Mouse (Mus musculus) embryo, embryonic 10.5 days (tissue): ENCODE measurements around the gene Rft1.
"Not testable (repeated sequence)": the region's sequence is repeated elsewhere in the genome, so short reads cannot be mapped to it uniquely, and the experiment has no call there.

Experiments used
- DNase-seq: peaks from one replicate; pipeline ENCODE4 v3.0.0-alpha.2; 2015; ENCODE audit warnings: low spot score

Gene Rft1

GRCm38 (mm10) chr14:30674947-30675346 lies 20.8 kb downstream of the Rft1 start:
- DNase-seq = no peak

GRCm38 (mm10) chr14:30682131-30682530 lies 28.0 kb downstream of the Rft1 start:
- DNase-seq = no peak

DNA sequence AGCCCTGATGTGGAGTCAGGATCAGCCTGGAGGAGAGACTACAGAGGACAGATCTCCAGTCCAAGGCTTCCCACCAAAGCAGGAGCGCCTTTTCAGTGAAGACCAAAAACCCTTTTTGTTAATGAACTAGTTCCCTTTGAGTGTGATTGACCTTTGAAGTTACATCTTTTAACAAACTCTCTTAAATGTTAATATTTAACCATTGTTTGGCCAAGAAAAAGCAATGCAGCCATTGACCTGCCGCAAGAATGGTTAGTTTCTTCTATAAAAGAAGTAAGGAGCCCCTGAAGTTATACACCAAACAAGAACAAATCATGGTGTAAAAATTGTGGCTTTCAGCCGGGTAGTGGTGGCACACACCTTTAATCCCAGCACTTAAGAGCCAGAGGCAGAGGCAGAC lies 36.5 kb downstream of the Rft1 start:
- no peak for DNase-seq

- DNase-seq = no peak
Measured at GRCm38 (mm10) chr14:30692439-30692838, 38.3 kb downstream of the Rft1 start.

DNA sequence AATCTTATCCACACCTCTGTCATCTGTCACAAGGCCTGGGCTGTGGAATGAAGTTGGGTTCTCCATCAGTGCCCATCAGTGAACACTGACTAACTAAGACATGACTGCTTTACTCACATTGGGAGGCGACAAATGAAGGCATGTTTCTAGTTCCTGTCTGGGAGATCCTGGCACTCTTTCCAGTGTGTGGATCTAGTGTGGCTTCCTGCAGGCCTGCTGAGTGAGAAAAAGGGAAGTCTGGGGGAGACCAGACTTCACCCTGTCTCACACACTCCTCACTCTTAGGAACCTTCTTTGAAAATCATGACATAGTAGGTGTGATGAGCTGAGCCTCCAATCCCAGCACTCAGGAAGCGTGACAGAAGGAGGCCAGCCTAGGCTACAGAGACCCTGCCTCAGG lies 40.6 kb downstream of the Rft1 start:
- DNase-seq = no peak

DNA sequence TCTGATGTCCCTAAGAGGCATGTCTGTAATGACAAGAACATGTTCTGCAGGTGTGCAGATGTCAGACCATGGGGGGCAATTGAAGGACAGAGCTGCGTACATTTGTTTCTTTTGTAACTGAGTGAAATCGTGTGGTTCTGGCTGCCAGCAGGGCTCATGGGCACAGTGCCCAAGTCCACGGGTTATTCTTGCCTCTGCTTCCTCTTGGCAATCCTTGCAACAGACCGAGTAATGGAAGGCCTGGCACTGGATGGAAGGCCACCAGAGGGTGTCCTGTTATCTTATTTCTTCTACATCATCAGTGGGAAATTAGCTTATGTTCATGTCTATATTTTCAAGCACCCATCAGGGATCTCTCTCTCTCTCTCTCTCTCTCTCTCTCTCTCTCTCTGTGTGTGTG lies 41.4 kb downstream of the Rft1 start:
- no peak for DNase-seq

GRCm38 (mm10) chr14:30697407-30698052 lies 43.4 kb downstream of the Rft1 start:
- peak; percentile 20 for DNase-seq

DNA sequence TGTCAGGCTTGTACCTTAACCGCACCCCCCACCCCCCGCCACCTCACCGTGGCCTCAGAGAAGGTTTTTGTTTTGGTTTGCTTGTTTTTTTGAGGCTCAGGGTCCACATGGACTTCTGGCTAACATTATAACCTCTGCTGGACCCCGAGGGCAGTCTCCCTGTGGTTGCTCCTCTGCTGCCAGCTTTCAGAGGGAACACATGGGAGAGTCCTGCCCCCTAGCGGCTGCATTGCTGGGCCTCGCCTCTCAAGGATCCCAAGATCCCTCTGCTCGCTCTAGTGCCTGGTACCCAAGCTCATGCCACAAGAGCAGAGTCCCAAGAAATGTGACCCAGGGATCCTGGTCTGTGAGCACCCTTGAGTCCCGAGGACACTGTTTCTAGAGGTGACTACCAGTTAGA lies 45.5 kb downstream of the Rft1 start:
- DNase-seq = peak; percentile 83

- peak; percentile 7 for DNase-seq
Measured at GRCm38 (mm10) chr14:30702512-30702911, 48.4 kb downstream of the Rft1 start.

DNA sequence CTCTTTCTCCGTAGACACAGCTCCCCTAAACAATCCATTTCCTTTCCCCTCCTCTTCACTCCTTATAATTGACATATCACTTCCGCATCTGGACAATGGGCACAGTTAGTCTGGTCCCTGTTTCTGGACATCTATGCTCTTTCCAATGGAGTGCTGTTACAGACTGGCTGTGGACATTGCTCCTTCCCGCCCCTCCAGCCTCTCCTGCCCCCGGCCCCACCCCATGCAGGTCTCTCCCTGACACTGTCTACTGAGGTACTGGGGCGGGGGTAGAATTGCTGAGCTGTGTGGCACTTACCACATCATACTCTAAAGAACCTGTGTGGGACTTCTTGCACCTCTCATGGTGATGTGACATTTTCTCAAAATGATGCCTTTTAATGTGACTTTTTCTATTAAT lies 48.9 kb downstream of the Rft1 start:
- DNase-seq = no peak

DNA sequence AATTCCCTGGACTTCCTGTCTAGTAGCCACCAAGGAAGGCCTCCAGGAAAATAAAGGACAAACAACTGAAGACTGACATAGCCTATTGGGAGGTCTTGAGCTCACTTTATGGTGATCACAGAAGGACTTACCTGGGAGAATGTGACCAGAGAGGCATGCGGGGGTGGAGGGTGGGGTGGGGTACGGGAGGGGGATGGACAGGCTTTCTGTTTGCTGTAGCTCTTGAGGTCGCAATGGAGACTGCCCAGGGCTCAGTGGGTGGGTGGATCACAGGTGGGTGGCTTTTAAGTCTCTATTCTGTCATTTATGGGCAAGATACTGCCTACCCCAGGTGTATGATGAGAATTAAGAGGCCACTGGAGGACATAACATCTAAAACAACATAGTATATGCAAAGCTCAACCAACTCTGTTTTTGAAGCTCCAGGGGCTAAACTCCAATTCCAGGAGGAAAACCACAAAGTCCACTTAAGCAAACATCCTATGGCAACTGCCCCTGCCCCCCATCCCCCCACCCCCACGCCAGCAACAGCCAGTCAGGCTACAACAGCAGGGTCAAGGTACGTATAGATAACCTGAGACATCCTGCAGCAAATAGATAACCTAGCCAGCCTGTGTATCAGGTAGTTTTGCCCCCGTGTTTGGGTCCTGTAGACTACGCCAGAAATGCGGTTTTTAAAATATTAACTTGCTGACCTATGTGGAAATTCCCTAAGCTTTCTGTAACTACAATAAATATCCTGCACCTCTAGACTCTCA lies 50.1 kb downstream of the Rft1 start:
- no peak for DNase-seq

DNA sequence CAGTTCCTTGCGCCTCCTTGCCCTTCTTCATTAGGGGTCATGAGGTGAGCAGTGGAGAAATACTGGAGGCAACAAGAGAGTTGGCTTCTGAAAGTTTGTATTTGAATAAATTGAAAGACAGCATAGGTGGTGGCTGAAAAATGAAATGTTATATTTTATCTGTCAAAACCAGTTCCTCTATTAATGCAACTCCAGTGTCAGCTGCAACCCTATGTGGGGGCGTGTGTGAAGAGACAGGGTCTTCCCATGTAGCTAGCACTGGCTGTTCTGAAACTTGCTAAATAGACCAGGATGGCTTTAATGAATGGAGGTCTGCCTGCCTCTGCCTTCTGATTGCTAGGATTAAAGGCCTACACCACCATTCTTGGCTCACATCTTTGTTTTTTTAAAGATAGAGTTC lies 57.7 kb downstream of the Rft1 start:
- no peak for DNase-seq

GRCm38 (mm10) chr14:30713769-30714168 lies 59.6 kb downstream of the Rft1 start:
- DNase-seq = no peak

- peak; percentile 59 for DNase-seq
Measured at GRCm38 (mm10) chr14:30714799-30715617, 60.8 kb downstream of the Rft1 start, which contains the start of gene Sfmbt1. Gene Sfmbt1 (plus strand): TSS chr14:30714849.

DNA sequence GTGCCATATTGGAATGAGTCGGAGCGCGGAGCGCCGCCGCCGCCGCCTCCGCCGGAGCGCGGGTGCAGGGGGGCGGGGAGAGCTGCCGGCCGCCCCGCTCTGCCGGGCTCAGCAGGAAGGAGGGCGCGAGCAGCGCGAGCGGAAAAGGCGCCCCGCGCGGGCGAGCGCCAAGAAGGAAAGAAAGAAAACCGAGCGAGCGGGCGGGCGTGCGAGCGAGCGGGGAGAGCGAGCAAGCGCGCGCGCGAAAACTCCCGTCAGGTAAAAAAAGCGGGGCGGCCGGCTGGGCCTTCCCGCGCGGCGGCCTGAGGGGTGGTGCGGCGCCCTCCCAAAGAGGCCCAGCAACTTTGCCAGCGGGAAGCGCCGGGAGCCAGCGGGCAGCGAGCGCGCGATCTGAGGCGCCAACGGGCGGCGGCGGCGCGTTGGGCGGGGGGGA lies 61.5 kb downstream of the Rft1 start:
- peak; percentile 80 for DNase-seq

DNA sequence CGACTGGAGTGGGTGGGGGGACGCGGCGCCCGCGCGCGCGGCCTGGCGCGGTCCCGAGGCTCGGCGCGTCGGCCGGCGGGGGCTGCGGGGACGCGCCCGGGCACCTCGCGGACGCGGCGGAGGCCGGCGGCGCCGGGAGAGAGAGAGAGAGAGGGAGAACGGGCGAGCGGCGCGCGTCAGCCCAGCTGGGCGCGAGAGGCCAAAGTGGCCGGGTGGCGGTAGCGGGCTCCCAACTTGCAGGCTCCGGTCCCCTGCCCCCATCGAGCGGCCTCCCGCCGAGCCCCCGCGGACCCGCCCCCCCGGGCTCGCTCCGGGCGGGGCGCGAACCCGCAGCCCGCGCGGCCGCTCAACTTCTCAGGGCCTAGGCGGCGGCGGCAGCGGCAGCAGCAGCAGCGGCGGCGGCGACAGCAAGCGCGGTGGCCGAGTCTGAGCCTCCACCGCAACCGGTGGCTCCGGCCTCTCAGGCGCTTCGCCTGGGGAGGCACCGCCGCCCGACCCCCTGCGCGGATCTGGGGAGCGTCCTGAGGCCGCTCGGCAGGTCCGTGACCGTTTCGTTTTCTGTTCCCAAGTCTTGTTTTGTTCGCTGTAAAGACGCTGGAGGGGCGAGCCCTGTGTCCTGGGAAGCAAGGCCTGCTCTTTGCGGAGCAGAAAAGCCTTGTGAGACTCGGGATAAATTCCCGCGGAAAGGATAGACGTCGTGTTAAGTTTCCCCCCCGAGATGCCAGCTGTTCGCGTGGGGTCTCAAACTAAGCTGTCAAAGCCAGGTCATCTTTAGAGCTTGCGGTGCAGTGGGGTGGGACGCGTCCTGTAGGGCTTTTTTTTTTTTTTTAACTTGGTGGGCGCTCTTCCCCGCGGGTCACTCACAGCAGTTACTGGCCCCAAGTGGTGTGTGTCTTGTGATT lies 62.1 kb downstream of the Rft1 start:
- peak; percentile 68 for DNase-seq

- DNase-seq = no peak
Measured at GRCm38 (mm10) chr14:30716953-30717285, 62.8 kb downstream of the Rft1 start.

DNA sequence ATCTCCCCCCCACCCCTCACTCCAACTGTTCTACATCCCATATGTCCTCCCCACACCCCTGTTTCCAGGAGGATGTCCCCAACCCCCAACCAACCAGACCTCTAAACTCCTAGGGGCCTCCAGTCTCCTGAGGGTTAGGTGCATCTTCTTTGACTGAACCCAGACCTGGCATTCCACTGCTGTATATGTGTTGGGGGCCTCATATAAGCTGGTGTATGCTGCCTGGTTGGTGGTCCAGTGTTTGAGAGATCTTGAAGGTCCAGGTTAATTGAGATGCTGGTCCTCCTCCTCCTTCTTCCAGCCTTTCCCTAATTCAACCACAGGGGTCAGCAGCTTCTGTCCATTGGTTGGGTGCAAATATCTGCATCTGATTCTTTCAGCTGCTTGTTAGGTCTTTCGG lies 64.5 kb downstream of the Rft1 start:
- DNase-seq = not testable (repeated sequence)

DNA sequence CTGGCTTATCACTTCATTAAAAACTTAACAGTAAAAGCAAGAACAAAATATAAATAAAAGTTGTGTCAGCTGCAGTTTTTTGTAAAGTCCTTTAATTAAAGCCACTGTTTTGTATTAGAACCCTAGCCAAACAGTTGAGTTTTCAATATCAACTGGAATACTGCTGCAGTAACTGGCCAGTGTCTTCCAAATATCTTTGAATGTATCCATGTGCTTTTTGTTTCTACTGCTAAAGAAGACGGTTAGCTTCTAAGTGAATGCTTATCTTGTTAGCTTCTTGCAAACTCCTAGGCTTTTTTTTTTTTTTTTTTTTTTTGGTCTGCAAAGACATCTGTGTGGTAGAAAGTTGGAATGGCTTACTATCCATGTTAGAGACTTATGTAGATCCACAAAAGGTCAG lies 65.4 kb downstream of the Rft1 start:
- no peak for DNase-seq

- no peak for DNase-seq
Measured at GRCm38 (mm10) chr14:30721850-30722249, 67.7 kb downstream of the Rft1 start.

DNA sequence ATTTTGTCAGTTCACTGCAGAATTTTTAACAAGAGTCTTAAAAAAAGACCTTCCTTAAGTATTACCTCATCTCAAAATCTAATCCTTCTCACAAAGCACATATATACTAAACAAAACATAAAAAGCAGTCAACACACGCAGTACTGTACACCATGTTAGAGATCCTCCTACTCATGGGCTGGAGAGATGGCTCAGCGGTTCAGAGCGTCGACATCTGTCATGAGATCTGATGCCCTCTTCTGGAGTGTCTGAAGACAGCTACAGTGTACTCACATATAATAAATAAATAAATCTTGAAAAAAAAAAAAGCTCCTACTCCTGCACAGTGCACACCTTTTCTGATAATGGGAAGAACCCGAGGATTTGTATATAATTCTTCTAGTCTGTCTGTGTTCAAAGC lies 68.2 kb downstream of the Rft1 start:
- DNase-seq = no peak

DNA sequence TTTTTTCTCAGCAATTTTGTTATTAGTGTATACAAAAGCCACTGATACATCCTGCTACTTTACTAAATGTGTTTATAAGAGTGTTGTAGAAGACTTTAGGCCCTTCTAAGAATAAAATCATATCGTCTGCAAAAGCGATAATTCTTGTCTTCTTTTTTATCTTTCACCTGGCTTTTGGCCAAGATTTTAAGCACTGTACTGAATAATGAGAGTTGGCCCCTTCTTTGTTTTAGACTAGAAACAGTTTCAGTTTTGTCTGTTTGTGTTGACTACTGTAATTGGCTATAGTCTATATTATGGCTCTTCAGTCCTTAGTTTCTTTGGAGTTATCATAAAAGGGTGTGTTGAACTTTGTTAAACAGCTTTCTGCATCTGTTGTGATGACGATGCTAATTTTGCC lies 77.7 kb downstream of the Rft1 start:
- DNase-seq = no peak
